Mouse (Mus musculus) hindbrain, embryonic 10.5 days (tissue): Measurements from ENCODE around the gene Thsd4. TPM values are rescaled to one million over a fixed set of nuclear protein-coding genes. Genes with fewer than 3 reads are reported as not detected.

ENCODE experiments used
- DNase-seq: peaks from one replicate; pipeline ENCODE4 v3.0.0-alpha.2; 2017; ENCODE audit warnings: low spot score
- H3K27ac ChIP-seq: fragments of 300-500 bp; sonication (generic); 2 replicates; pipeline ENCODE4 v1.5.1; 2016; ENCODE audit warnings: mild to moderate bottlenecking, moderate library complexity
- H3K27me3 ChIP-seq: fragments of 300-500 bp; sonication (generic); 2 replicates; pipeline ENCODE4 v1.6.1; 2016; ENCODE audit warnings: mild to moderate bottlenecking; ENCODE audit not compliant: poor library complexity, insufficient read depth, severe bottlenecking
- H3K36me3 ChIP-seq: fragments of 300-500 bp; sonication (generic); 2 replicates; pipeline ENCODE4 v1.6.1; 2016; ENCODE audit warnings: mild to moderate bottlenecking, moderate library complexity
- H3K4me1 ChIP-seq: fragments of 300-500 bp; sonication (generic); replicated peaks from 2 replicates; pipeline ENCODE4 v1.6.1; 2016; ENCODE audit warnings: mild to moderate bottlenecking
- H3K4me3 ChIP-seq: fragments of 300-500 bp; sonication (generic); 2 replicates; pipeline ENCODE4 v1.5.1; 2016; ENCODE audit warnings: mild to moderate bottlenecking, moderate library complexity
- H3K9me3 ChIP-seq: fragments of 300-500 bp; sonication (generic); 2 replicates; pipeline ENCODE4 v1.6.1; 2016; ENCODE audit warnings: mild to moderate bottlenecking, moderate library complexity
- WGBS: fragments of 180-500 bp; shearing (Covaris S2); methylation state at CpG from one replicate; pipeline ENCODE4 v1.1.7; 2016; 5-methylcytosine and 5-hydroxymethylcytosine counted together
- polyA plus RNA-seq: library from polyadenylated mRNA; unstranded; fragments of >200 nt; fragmentation: Nextera tagmentation; extraction: Ambion mirVana; gene quantifications from 2 replicates; pipeline ENCODE4 v1.2.1, GENCODE M21; 2016

Thsd4 gene
- polyA plus RNA-seq, 1 experiment from 2014 or later: 6.7 TPM

GRCm38 (mm10) chr9:60022331-60022730 is 499.5 kb downstream of the Thsd4 start:
- Histone ChIP-seq H3K27ac (0 out of 2 replicates have a peak overlapping the region, but pooled peaks have one; percentile 2), H3K4me1 (peaks cover 64% of the 10 kb centered on the region), H3K9me3 (no peaks in the 10 kb centered on the region), H3K4me3 (no peak overlapping the region), H3K27me3 (0 out of 2 replicates have a peak, but pooled peaks cover 3% of the 10 kb centered on the region), H3K36me3 (no peaks in the 10 kb centered on the region)
- WGBS: 70% methylated on average over 3 of the region's 3 CpGs
- DNase-seq: no peak

- H3K9me3 ChIP-seq: no peaks in the 10 kb centered on the region
- peaks cover 48% of the 10 kb centered on the region for H3K4me1 ChIP-seq
- H3K36me3 ChIP-seq: no peaks in the 10 kb centered on the region
- WGBS: 26% methylated on average over 1 of the region's 1 CpGs
- H3K4me3 ChIP-seq: no peak overlapping the region
- no peak for DNase-seq
- H3K27me3 ChIP-seq: 0 out of 2 replicates have a peak, but pooled peaks cover 3% of the 10 kb centered on the region
- no peak overlapping the region for H3K27ac ChIP-seq
These were observed 501.4 kb downstream of the Thsd4 start for GRCm38 (mm10) chr9:60020444-60020843.

- Histone ChIP-seq H3K27me3 (no peaks in the 10 kb centered on the region), H3K27ac (no peak overlapping the region), H3K36me3 (no peaks in the 10 kb centered on the region), H3K4me1 (no peaks in the 10 kb centered on the region), H3K9me3 (no peaks in the 10 kb centered on the region), H3K4me3 (no peak overlapping the region)
- DNase-seq: no peak
- 87% methylated on average over 1 of the region's 1 CpGs for WGBS
These were observed 511.6 kb downstream of the Thsd4 start for GRCm38 (mm10) chr9:60010285-60010684.

- no peaks in the 10 kb centered on the region for H3K9me3 ChIP-seq
- no peak overlapping the region for H3K27ac ChIP-seq
- H3K4me3 ChIP-seq: no peak overlapping the region
- no peak for DNase-seq
- H3K4me1 ChIP-seq: no peaks in the 10 kb centered on the region
- no peaks in the 10 kb centered on the region for H3K27me3 ChIP-seq
- no peaks in the 10 kb centered on the region for H3K36me3 ChIP-seq
- WGBS: 79% methylated on average over 7 of the region's 7 CpGs
These were observed 512.9 kb downstream of the Thsd4 start for GRCm38 (mm10) chr9:60008936-60009335.

- Histone ChIP-seq H3K27me3 (no peaks in the 10 kb centered on the region), H3K4me3 (no peak overlapping the region), H3K9me3 (no peaks in the 10 kb centered on the region), H3K4me1 (no peaks in the 10 kb centered on the region), H3K27ac (no peak overlapping the region), H3K36me3 (no peaks in the 10 kb centered on the region)
- no peak for DNase-seq
- 90% methylated on average over 8 of the region's 8 CpGs for WGBS
These were observed 519.5 kb downstream of the Thsd4 start for GRCm38 (mm10) chr9:60002323-60002722.

GRCm38 (mm10) chr9:60001444-60001843 is 520.4 kb downstream of the Thsd4 start:
- H3K27me3 ChIP-seq: no peaks in the 10 kb centered on the region
- 75% methylated on average over 3 of the region's 3 CpGs for WGBS
- no peaks in the 10 kb centered on the region for H3K9me3 ChIP-seq
- no peak overlapping the region for H3K4me3 ChIP-seq
- no peak overlapping the region for H3K27ac ChIP-seq
- DNase-seq: no peak
- H3K36me3 ChIP-seq: no peaks in the 10 kb centered on the region
- no peaks in the 10 kb centered on the region for H3K4me1 ChIP-seq

- 93% methylated on average over 4 of the region's 4 CpGs for WGBS
- DNase-seq: no peak
- H3K9me3 ChIP-seq: no peaks in the 10 kb centered on the region
- no peaks in the 10 kb centered on the region for H3K27me3 ChIP-seq
- H3K4me3 ChIP-seq: no peak overlapping the region
- H3K27ac ChIP-seq: no peak overlapping the region
- no peaks in the 10 kb centered on the region for H3K36me3 ChIP-seq
- no peaks in the 10 kb centered on the region for H3K4me1 ChIP-seq
These were observed 524.1 kb downstream of the Thsd4 start for GRCm38 (mm10) chr9:59997725-59998124.

GRCm38 (mm10) chr9:59991407-59991806 is 530.4 kb downstream of the Thsd4 start:
- H3K4me1 ChIP-seq: no peaks in the 10 kb centered on the region
- no peaks in the 10 kb centered on the region for H3K9me3 ChIP-seq
- no peak overlapping the region for H3K4me3 ChIP-seq
- no peaks in the 10 kb centered on the region for H3K27me3 ChIP-seq
- no peak for DNase-seq
- H3K36me3 ChIP-seq: no peaks in the 10 kb centered on the region
- H3K27ac ChIP-seq: no peak overlapping the region
- WGBS: 83% methylated on average over 5 of the region's 5 CpGs

GRCm38 (mm10) chr9:59989864-59990263 is 532.0 kb downstream of the Thsd4 start:
- WGBS: 0% methylated on average over 1 of the region's 1 CpGs

GRCm38 (mm10) chr9:59985900-59986572 is 535.8 kb downstream of the Thsd4 start:
- Histone ChIP-seq H3K36me3 (no peaks in the 10 kb centered on the region), H3K27ac (no peak overlapping the region), H3K27me3 (no peaks in the 10 kb centered on the region), H3K4me1 (no peaks in the 10 kb centered on the region), H3K9me3 (no peaks in the 10 kb centered on the region), H3K4me3 (no peak overlapping the region)
- WGBS: 82% methylated on average over 3 of the region's 3 CpGs
- DNase-seq: no peak

More at GRCm38 (mm10) chr9:59989864-59990263, 532.0 kb downstream of the Thsd4 start:
- peak; percentile 62 for DNase-seq
- no peaks in the 10 kb centered on the region for H3K9me3 ChIP-seq
- no peaks in the 10 kb centered on the region for H3K36me3 ChIP-seq
- no peaks in the 10 kb centered on the region for H3K27me3 ChIP-seq
- no peak overlapping the region for H3K4me3 ChIP-seq
- H3K4me1 ChIP-seq: no peaks in the 10 kb centered on the region
- no peak overlapping the region for H3K27ac ChIP-seq

GRCm38 (mm10) chr9:59981116-59981515 is 540.7 kb downstream of the Thsd4 start:
- no peak overlapping the region for H3K27ac ChIP-seq
- H3K4me1 ChIP-seq: peaks cover 2% of the 10 kb centered on the region; the same call in 1 of the 2 replicates
- 73% methylated on average over 2 of the region's 2 CpGs for WGBS

GRCm38 (mm10) chr9:59971263-59971662 is 550.6 kb downstream of the Thsd4 start:
- H3K9me3 ChIP-seq: no peaks in the 10 kb centered on the region
- peaks cover 3% of the 10 kb centered on the region; the same call in 1 of the 2 replicates for H3K4me1 ChIP-seq
- no peaks in the 10 kb centered on the region for H3K27me3 ChIP-seq
- no peaks in the 10 kb centered on the region for H3K36me3 ChIP-seq
- 79% methylated on average over 4 of the region's 4 CpGs for WGBS
- DNase-seq: no peak
- no peak overlapping the region for H3K4me3 ChIP-seq
- no peak overlapping the region for H3K27ac ChIP-seq

More at GRCm38 (mm10) chr9:59981116-59981515, 540.7 kb downstream of the Thsd4 start:
- Histone ChIP-seq H3K36me3 (no peaks in the 10 kb centered on the region), H3K9me3 (no peaks in the 10 kb centered on the region), H3K27me3 (no peaks in the 10 kb centered on the region), H3K4me3 (no peak overlapping the region)
- DNase-seq: no peak

GRCm38 (mm10) chr9:59969383-59969782 is 552.5 kb downstream of the Thsd4 start:
- WGBS: 28% methylated on average over 6 of the region's 6 CpGs
- no peak overlapping the region for H3K4me3 ChIP-seq
- H3K27me3 ChIP-seq: no peaks in the 10 kb centered on the region
- no peak overlapping the region for H3K27ac ChIP-seq
- peak; percentile 73 for DNase-seq
- no peaks in the 10 kb centered on the region for H3K9me3 ChIP-seq
- H3K4me1 ChIP-seq: peaks cover 7% of the 10 kb centered on the region
- H3K36me3 ChIP-seq: no peaks in the 10 kb centered on the region
